Mouse (Mus musculus) gastrocnemius, adult 2 months (tissue): ENCODE results near the gene Matn4. TPM values are rescaled to one million over a fixed set of nuclear protein-coding genes. Genes with fewer than 3 reads are reported as not detected.

Experiments
- DNase-seq: peaks from one replicate; pipeline ENCODE4 v3.0.0; 2022
- H3K27ac ChIP-seq: fragments of 200-600 bp; 2 replicates; pipeline ENCODE4 v1.8.1; 2022; ENCODE audit warnings: mild to moderate bottlenecking
- H3K4me3 ChIP-seq: fragments of 200-600 bp; 2 replicates; pipeline ENCODE4 v1.8.1; 2022; ENCODE audit warnings: mild to moderate bottlenecking, moderate library complexity
- CTCF ChIP-seq: fragments of 200-600 bp; IDR thresholded peaks from 2 replicates; pipeline ENCODE4 v1.8.1; 2022; ENCODE audit warnings: antibody characterized with exemption, mild to moderate bottlenecking, moderate library complexity
- intact Hi-C: fragments of 180-260 bp; cut with DNase I; formaldehyde crosslinking; loops from one replicate; pipeline ENCODE4 v1.15.1; 2025
- total RNA-seq, 2 experiments: library from RNA; stranded (reverse); gene quantifications; 2 replicates each; pipeline ENCODE4 v1.2.3; 2021

Gene Matn4
- total RNA-seq, 2 experiments from 2014 or later: 0.56 to 1.7 TPM

DNA sequence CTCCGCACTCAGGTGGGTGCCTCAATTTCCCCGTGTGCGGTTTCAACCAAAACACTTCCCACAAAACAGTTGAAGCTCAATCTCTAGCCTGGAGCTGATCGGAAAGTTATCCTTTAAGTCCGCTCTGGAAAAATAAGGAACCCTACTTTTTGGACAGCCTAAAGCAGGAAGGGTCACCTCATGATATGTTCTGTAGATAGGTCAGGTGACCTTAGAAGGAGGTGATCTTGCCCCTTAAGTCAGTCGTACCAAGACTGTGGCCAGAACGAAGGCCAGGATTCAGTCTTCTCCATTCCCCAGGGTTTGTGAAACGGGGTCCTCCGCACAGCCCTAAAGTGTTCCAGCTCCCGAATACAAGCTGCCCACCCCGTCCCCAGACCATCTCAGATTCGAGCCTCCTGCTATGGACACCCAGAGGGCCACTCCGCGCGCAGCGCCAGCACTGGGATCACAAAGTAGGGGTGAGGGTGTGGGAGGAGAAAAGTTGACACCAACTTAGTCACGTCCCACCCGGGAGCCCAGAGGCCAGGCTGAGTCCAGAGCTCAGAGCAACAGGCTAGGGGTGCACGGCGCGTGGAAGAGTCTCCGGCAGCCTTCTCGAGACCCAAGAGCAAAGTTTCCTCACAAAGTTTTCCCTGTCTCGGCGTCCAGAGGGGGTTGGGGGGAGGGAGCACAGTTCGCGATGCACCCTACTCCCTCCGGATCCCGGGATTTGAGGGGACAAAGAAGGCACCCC is 37.5 kb upstream of the Matn4 start:
- H3K27ac ChIP-seq: peak overlapping the region; percentile 97
- intact Hi-C loops: no loop called here
- H3K4me3 ChIP-seq: peak overlapping the region; percentile 86
- TF ChIP-seq CTCF: no peak
- peak; percentile 84 for DNase-seq

DNA sequence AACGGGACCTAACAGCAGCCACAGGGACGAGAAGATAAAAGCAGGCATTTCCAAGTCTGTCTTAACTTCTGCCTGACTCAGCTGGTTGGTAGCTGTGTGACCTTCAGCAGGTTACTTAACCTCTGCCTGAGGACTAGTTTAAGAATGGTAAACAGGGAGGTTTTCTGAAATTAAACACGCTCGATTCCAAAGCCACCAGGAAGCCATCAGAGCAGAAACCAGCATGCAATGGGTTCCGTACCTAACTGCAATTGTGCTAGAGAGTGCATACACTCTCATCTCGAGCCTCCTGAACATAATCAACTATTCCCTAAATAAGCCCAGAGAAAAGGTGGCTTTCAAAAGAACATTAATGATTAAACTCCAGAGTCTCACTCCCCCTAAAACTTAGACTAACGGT is 36.8 kb upstream of the Matn4 start:
- Histone ChIP-seq H3K4me3 (peak overlapping the region; percentile 86), H3K27ac (peak overlapping the region; percentile 97)
- no peak for TF ChIP-seq CTCF
- no peak for DNase-seq
- intact Hi-C loops: loop anchor here (2.0 kb wide), 2 partner anchors 13 to 15 kb away; no protein-coding TSS in a partner anchor

DNA sequence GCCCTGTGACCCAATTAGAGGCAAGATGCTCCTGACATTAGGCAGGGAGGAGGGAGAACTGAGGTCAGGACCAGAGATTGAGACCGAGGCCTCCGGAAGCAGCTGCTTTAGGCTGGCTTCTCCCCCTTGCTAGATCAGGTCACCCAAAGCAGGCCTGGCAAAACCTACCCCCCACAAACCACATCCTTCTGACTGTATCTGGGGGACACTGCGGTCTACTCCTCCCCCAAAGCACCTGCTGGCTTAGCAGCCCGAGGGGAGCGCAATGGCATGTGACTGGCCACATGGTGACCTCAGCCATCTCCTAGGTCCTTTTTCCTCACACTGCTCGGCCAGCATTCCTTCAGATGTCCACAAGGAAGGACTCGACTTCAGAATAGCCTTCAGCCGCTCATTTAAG is 36.2 kb upstream of the Matn4 start:
- peak; percentile 72 for DNase-seq
- Histone ChIP-seq H3K4me3 (peak overlapping the region; percentile 86), H3K27ac (peak overlapping the region; percentile 97)
- intact Hi-C loops: loop anchor here (2.0 kb wide), 2 partner anchors 14 kb away; no protein-coding TSS in a partner anchor
- TF ChIP-seq CTCF: no peak

DNA sequence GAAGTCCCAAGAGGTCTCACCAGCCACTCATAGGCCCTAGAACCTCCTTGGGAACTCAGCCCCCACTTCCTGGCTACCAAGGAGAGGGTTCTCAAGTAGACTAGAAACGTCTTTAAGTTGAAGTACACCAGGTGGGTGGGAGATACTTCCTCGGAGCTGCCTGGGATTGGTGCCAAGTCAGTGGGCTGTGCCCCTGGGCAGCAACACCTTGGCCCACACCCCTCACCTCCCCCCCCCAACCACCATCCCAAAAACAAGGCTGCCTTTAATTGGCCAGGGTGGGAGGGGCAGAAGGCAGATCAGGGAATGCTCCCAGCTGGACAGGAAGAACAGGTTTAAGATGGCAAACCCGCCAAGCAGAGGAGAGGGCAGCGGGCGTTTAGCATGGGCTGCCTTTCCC is 35.4 kb upstream of the Matn4 start:
- no peak for DNase-seq
- peak overlapping the region; percentile 97 for H3K27ac ChIP-seq
- TF ChIP-seq CTCF: no peak
- intact Hi-C loops: loop anchor here (2.0 kb wide), 2 partner anchors 14 kb away; no protein-coding TSS in a partner anchor
- H3K4me3 ChIP-seq: peak overlapping the region; percentile 86

DNA sequence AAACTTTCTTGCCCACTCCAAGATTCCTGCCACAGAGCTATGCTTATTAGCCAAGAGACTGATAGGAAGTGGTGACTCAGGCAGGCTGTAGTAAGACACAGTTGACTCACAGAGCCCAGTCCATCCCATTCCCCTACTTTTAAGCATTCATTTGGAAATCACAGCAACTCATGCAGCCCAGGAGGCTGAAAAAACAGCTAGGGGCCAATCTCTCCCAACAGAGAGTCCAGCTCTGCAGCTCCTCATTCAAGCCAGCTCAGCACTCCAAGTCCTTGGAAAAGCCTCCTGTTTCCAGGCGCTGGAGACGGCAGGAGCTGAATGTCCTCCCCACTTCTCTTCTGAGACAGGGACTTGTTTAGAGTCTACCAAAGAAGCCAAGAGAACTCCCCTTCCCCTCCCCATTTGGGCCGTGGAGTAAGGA is 34.1 kb upstream of the Matn4 start:
- no peak for TF ChIP-seq CTCF
- DNase-seq: peak; percentile 49
- H3K27ac ChIP-seq: peak overlapping the region; percentile 97
- intact Hi-C loops: no loop called here
- H3K4me3 ChIP-seq: peak overlapping the region; percentile 52

DNA sequence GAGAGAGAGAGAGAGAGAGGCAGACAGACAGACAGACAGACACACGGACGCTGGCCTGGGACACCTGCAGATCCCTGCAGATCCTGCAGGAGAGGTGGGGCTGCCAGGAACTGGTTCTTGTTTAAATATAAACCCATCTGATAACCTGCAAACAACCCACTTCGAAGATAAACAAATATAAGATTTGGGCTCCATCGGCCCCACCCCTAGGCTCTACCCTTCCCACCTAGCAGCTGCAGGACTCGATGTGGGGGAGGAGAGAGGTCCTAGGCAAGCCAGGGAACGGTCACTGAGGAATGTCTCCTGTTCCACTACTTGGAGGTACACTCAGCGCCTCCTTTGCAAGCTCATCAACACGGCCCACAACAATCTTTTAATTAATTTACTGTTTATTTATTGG is 33.3 kb upstream of the Matn4 start:
- H3K27ac ChIP-seq: peak overlapping the region; percentile 97

DNA sequence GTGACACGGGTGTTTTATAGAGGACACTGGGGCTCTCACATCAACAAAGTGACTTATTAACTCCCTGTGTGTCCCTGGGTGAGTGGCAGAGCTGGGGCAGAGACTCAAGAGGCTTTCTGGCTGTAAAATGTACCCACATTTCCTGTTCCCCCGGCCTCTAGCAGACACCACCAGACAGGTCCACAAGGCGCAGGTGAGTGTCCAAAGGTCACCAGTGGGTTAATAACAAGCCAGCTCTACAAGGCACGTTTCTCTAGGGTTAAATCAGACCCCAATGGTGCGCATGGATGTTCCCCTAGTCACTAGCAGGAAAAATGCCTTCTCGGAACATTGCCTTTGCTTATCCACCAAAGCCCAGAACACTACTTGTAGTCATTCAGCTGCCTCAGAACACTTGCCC is 32.8 kb upstream of the Matn4 start:
- no peak for DNase-seq
- no peak for TF ChIP-seq CTCF
- Histone ChIP-seq H3K4me3 (peak overlapping the region; percentile 55), H3K27ac (peak overlapping the region; percentile 97)
- intact Hi-C loops: no loop called here

More for the DNA sequence above, 33.3 kb upstream of the Matn4 start:
- peak overlapping the region; percentile 52 for H3K4me3 ChIP-seq
- DNase-seq: peak; percentile 42
- intact Hi-C loops: no loop called here
- no peak for TF ChIP-seq CTCF

DNA sequence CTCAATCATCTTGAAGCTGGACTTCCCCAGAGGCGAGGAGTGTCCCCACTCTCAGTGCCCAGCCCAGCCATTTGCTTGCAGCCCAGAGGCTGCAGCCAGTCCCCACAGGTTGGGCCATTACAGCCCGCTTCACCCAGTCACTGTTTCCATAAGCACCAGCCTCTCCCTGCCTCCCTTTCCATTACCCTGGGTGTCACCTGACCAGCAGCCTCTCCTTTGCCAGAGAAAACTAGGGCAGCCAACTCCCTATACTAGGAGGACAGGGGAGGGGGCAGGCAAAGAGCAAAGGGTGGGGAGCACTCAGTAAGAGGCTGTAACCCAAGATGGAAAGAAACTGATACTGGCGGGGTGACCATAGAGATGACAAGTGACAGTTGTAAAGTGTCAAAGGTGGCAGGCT is 32.0 kb upstream of the Matn4 start:
- TF ChIP-seq CTCF: no peak
- H3K4me3 ChIP-seq: peak overlapping the region; percentile 55
- intact Hi-C loops: no loop called here
- DNase-seq: peak; percentile 81
- peak overlapping the region; percentile 97 for H3K27ac ChIP-seq

DNA sequence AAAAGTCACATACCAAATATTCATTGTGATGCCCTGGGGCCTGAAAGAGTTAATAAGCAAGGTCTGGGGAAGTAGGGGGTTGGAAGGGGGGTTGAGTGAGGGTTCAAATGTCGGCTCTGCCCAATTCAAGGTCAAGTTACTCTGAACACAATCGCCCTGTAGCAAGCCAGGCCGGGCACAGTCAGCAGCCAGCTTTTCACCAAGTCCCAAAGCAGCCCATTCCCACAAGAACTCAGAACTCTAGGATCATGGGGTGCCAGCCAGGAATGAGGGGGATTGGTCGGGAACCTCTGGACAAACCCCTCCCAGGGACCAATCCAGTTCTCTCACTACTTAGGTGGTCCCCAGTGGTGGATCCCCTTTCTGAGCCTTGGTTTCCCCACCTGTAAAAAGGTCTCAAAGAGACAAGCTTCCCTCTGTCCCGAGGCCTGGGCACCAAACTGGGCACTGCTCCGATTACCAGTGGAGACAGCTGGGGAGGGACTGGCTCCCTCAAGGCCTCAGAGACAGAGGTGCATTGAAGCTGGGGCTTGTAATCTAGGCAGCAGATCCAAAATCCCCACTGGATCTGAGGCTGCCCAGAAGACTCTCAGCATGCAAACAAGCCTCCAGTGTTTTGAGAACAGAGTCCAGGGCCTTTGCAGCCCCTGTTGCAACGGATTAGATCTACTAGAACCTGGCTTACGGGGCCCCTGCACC is 31.4 kb upstream of the Matn4 start:
- peak; percentile 70 for DNase-seq
- TF ChIP-seq CTCF: no peak
- Histone ChIP-seq H3K27ac (peak overlapping the region; percentile 97), H3K4me3 (peak overlapping the region; percentile 55)
- intact Hi-C loops: no loop called here

DNA sequence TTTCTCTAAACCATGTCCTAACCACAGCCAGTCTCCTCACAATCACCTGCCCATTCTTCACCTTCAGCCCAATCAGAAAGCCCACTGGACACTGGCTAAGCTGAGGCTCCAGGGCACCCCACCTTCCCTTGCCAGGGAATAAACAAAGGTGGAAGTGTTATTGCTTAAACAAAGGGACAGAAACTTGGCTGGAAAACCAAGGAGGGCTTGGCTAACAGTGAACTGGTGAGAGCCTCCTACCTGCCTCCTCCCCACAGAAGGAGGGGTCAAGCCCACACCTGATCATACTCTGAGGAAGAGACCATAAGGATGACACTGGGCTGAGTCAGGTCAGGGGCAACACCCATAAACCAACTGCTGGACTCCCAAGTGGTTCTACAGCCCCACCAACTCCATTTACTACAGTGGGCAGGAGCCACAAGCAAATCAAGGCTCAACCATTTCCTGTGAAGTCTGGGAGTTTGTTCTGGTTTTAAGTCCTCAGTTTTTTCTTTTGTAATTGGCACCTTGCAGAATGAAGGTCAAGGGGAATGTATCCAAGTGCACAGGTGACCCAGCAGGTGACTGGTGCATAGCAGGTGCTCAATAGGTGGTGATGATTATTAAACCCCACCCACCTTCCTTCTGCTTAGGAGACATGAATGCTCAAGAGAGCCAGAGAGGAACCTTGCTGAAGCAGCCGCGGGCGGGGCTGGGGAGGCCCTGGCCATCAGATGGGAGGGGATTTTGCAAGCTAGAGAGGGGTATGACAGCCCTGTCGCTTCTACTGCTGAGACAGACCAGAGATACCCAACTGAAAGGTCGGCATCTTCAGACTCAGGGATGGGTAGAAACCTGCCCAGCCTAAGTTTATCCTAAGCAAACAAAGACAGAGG is 30.5 kb upstream of the Matn4 start:
- no peak for DNase-seq
- H3K27ac ChIP-seq: peak overlapping the region; percentile 97

DNA sequence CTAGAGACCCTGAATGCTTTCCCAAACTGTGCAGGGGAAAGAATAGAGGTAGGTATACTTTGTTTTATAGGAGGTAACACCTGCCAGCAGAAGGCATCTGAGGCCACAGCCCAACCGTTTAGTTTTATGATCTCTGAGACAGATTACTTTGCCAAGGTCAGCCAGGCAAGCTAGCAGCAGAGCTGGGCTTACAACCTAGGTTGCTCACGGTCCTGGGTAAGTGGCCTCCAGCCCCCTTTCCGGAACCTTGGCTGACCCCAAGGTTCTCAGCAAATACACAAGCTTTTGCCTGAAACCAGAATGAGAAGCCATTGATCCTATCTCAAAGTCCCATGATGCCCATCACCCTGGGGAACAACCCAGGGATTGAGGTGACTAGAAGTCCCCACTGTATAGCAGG is 29.7 kb upstream of the Matn4 start:
- no peak for TF ChIP-seq CTCF
- peak; percentile 41 for DNase-seq
- H3K27ac ChIP-seq: peak overlapping the region; percentile 97
- intact Hi-C loops: no loop called here
- H3K4me3 ChIP-seq: peak overlapping the region; percentile 55

More for the DNA sequence above, 30.5 kb upstream of the Matn4 start:
- intact Hi-C loops: no loop called here
- no peak for TF ChIP-seq CTCF
- H3K4me3 ChIP-seq: peak overlapping the region; percentile 55

DNA sequence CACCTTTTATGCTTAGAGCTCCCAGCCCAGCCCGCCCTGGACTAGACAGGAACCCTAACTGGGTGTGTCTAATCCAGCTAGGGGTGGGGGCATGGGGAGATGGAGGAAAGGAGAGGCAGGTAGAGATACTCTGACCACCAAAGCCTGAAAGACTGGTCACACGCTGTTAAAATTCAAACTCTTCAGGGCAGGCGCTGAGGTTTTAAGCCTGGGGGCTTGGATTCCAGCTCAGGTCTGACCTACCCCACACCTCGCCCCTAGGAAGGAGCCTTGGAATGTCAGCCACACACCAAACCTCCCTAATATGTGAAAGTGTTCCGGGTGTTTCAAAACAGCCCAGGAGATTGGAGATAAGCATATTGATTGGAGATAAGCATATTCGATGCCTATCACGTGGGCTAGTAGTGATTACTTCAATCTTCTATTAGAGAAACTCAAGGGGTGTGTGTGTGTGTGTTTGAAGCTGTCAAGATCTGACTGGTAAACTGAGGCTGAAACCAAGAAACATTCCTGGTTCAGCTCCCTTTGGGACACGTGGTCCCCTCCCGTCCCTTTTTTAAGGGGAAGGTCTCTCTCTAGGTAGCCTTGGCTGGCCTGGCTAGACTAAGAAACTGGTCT is 28.4 kb upstream of the Matn4 start:
- intact Hi-C loops: no loop called here
- H3K27ac ChIP-seq: peak overlapping the region; percentile 97
- H3K4me3 ChIP-seq: peak overlapping the region; percentile 55
- TF ChIP-seq CTCF: no peak
- DNase-seq: no peak
